Comparison of ENCODE assay signal across 13 mouse cellular contexts in genomic region chr9:111739431-111740245, GRCm38 (mm10). TPM values are rescaled to one million over a fixed set of nuclear protein-coding genes. Genes with fewer than 3 reads are reported as not detected.
DNase-seq lines count a peak whose midpoint lies in the region; ATAC-seq and TF ChIP-seq lines count a peak whose summit lies in the region.
"Had no signal": no experiment of that assay in that cellular context is flagged by ENCODE, and none has a peak within 500 bp of the region (broad histone marks: within the 10 kb centered on the region; RNA-seq: fewer than 3 reads in every experiment).

No protein-coding gene starts in this region.

- no peak for TF ChIP-seq CTCF in lung, adult 2 months (IDR thresholded peaks at IDR 0.05; ENCODE audit: insufficient read depth, low read length)

- 81% methylated on average over 10 of the region's 10 CpGs for WGBS in midbrain, embryonic 12.5 days
- WGBS in midbrain, embryonic 13.5 days, result 82% methylated on average over 10 of the region's 10 CpGs
- WGBS in limb, embryonic 12.5 days, result 47% methylated on average over 10 of the region's 10 CpGs
- 59% methylated on average over 10 of the region's 10 CpGs for WGBS in neural tube, embryonic 15.5 days
- 83% methylated on average over 10 of the region's 10 CpGs for WGBS in forebrain, embryonic 12.5 days
- 69% methylated on average over 10 of the region's 10 CpGs for WGBS in lung, adult 2 months

- H3K27me3 ChIP-seq in midbrain, embryonic 12.5 days, result no peaks in the 10 kb centered on the region
- H3K27me3 ChIP-seq in midbrain, embryonic 13.5 days, result no peaks in the 10 kb centered on the region
- no peaks in the 10 kb centered on the region for H3K27me3 ChIP-seq in limb, embryonic 12.5 days
- no peaks in the 10 kb centered on the region for H3K27me3 ChIP-seq in neural tube, embryonic 15.5 days (replicated peaks)
- no peaks in the 10 kb centered on the region for H3K27me3 ChIP-seq in forebrain, embryonic 12.5 days

- H3K9ac ChIP-seq in midbrain, embryonic 12.5 days (replicated peaks), result no peak overlapping the region
- no peak overlapping the region for H3K9ac ChIP-seq in midbrain, embryonic 13.5 days (replicated peaks)
- H3K9ac ChIP-seq in limb, embryonic 12.5 days (replicated peaks), result no peak overlapping the region
- H3K9ac ChIP-seq in neural tube, embryonic 15.5 days (replicated peaks), result no peak overlapping the region
- no peak overlapping the region for H3K9ac ChIP-seq in forebrain, embryonic 12.5 days

- H3K4me2 ChIP-seq in midbrain, embryonic 12.5 days (replicated peaks), result no peak overlapping the region
- no peak overlapping the region for H3K4me2 ChIP-seq in midbrain, embryonic 13.5 days (replicated peaks)
- H3K4me2 ChIP-seq in limb, embryonic 12.5 days, result no peak overlapping the region
- H3K4me2 ChIP-seq in neural tube, embryonic 15.5 days, result no peak overlapping the region; the same call in 1 of the 2 replicates
- no peak overlapping the region for H3K4me2 ChIP-seq in forebrain, embryonic 12.5 days

- H3K4me1 ChIP-seq in midbrain, embryonic 12.5 days, result no peaks in the 10 kb centered on the region
- no peaks in the 10 kb centered on the region for H3K4me1 ChIP-seq in midbrain, embryonic 13.5 days (replicated peaks)
- peaks cover 9% of the 10 kb centered on the region for H3K4me1 ChIP-seq in limb, embryonic 12.5 days (replicated peaks)
- H3K4me1 ChIP-seq in neural tube, embryonic 15.5 days, result peaks cover 13% of the 10 kb centered on the region; the same call in 1 of the 2 replicates
- no peaks in the 10 kb centered on the region for H3K4me1 ChIP-seq in forebrain, embryonic 12.5 days
- H3K4me1 ChIP-seq in lung, adult 2 months (ENCODE audit: control insufficient read depth, insufficient read depth, low read length), result no peaks in the 10 kb centered on the region

- H3K9me3 ChIP-seq in midbrain, embryonic 12.5 days, result no peaks in the 10 kb centered on the region
- no peaks in the 10 kb centered on the region for H3K9me3 ChIP-seq in midbrain, embryonic 13.5 days
- no peaks in the 10 kb centered on the region for H3K9me3 ChIP-seq in limb, embryonic 12.5 days
- H3K9me3 ChIP-seq in neural tube, embryonic 15.5 days (replicated peaks), result no peaks in the 10 kb centered on the region
- no peaks in the 10 kb centered on the region for H3K9me3 ChIP-seq in forebrain, embryonic 12.5 days

- no peak for ATAC-seq in midbrain, embryonic 12.5 days (ENCODE audit: low FRiP score, low read depth)
- ATAC-seq in midbrain, embryonic 13.5 days, result no peak
- peak; percentile 33; the same call in 1 of the 2 replicates for ATAC-seq in limb, embryonic 12.5 days (ENCODE audit: insufficient number of reproducible peaks, insufficient read depth, low FRiP score, low TSS enrichment, low read depth)
- ATAC-seq in neural tube, embryonic 15.5 days (ENCODE audit: low FRiP score), result no peak
- ATAC-seq in forebrain, embryonic 12.5 days (ENCODE audit: low FRiP score), result no peak
- ATAC-seq: forebrain, embryonic 16.5 days; lung, postnatal 0 days had no signal

- H3K27ac ChIP-seq in midbrain, embryonic 12.5 days (replicated peaks), result 0 out of 2 replicates have a peak overlapping the region, but pooled peaks have one; percentile 20
- H3K27ac ChIP-seq in midbrain, embryonic 13.5 days, result no peak overlapping the region
- H3K27ac ChIP-seq in limb, embryonic 12.5 days, result no peak overlapping the region
- peak overlapping the region; percentile 34 for H3K27ac ChIP-seq in neural tube, embryonic 15.5 days (replicated peaks)
- H3K27ac ChIP-seq in forebrain, embryonic 12.5 days, result no peak overlapping the region

- no peak overlapping the region for H3K4me3 ChIP-seq in midbrain, embryonic 12.5 days
- H3K4me3 ChIP-seq in midbrain, embryonic 13.5 days (replicated peaks), result no peak overlapping the region
- H3K4me3 ChIP-seq in limb, embryonic 12.5 days (replicated peaks), result no peak overlapping the region
- H3K4me3 ChIP-seq in neural tube, embryonic 15.5 days (replicated peaks), result no peak overlapping the region
- H3K4me3 ChIP-seq in forebrain, embryonic 12.5 days (replicated peaks), result no peak overlapping the region
- no peak overlapping the region for H3K4me3 ChIP-seq in lung, adult 2 months (replicated peaks; ENCODE audit: extremely low read depth, low read depth, low read length)

- no peaks in the 10 kb centered on the region for H3K36me3 ChIP-seq in midbrain, embryonic 12.5 days
- no peaks in the 10 kb centered on the region for H3K36me3 ChIP-seq in midbrain, embryonic 13.5 days
- H3K36me3 ChIP-seq in limb, embryonic 12.5 days, result no peaks in the 10 kb centered on the region
- H3K36me3 ChIP-seq in neural tube, embryonic 15.5 days, result no peaks in the 10 kb centered on the region
- no peaks in the 10 kb centered on the region for H3K36me3 ChIP-seq in forebrain, embryonic 12.5 days (replicated peaks)

- DNase-seq in embryo, embryonic 10.5 days (ENCODE audit: low spot score), result peak; percentile 14
- DNase-seq in embryo, embryonic 10 days (ENCODE audit: low spot score), result no peak
- DNase-seq in lung, adult 2 months, result no peak
- DNase-seq: heart, postnatal 10 days; kidney, postnatal 10 days; right cerebral cortex, adult 18-20 months had no signal

- no peak for TF ChIP-seq POLR2A in lung, adult 2 months (IDR thresholded peaks at IDR 0.05; ENCODE audit: borderline replicate concordance, extremely low read depth, low read depth, low read length)

RNA-seq across cellular contexts. Expression of gene Stac, which starts 49.5 kb away (rescaled TPM):
- polyA plus RNA-seq in midbrain, embryonic 12.5 days (2016; fragmentation: Nextera tagmentation; extraction: Ambion mirVana), result 1.0 TPM in 2 replicates
- polyA plus RNA-seq in midbrain, embryonic 13.5 days (2015; fragmentation: Nextera tagmentation; extraction: Ambion mirVana), result 1.7 and 2.6 TPM in 2 replicates
- 4.7 and 5.1 TPM in 2 replicates for polyA plus RNA-seq in limb, embryonic 12.5 days (2016; fragmentation: Nextera tagmentation; extraction: Ambion mirVana)
- polyA plus RNA-seq in neural tube, embryonic 15.5 days (2015; fragmentation: Nextera tagmentation; extraction: Ambion mirVana), result 13.2 and 16.0 TPM in 2 replicates
- 2.3 and 3.1 TPM in 2 replicates for polyA plus RNA-seq in forebrain, embryonic 12.5 days (2016; fragmentation: Nextera tagmentation; extraction: Ambion mirVana)
- polyA plus RNA-seq in lung, adult 2 months (2012; rRNA removed), result 0.71 and 1.7 TPM in 2 replicates

Comparison
In these comparisons a context has a peak if more than half of its experiments do, and no peak if none do; other contexts are left out.
1. H3K27ac ChIP-seq: peak in midbrain, embryonic 12.5 days (single experiment) and neural tube, embryonic 15.5 days (single experiment); none in midbrain, embryonic 13.5 days (single experiment), limb, embryonic 12.5 days (single experiment) and forebrain, embryonic 12.5 days (single experiment).